In genomic region chr4:123105929-123106328, GRCm38 (mm10) we compare ENCODE assay signal across 14 mouse cellular contexts. TPM values are rescaled to one million over a fixed set of nuclear protein-coding genes. Genes with fewer than 3 reads are reported as not detected.
DNase-seq lines count a peak whose midpoint lies in the region; ATAC-seq and TF ChIP-seq lines count a peak whose summit lies in the region.
"Not testable (repeated sequence)": the region's sequence is repeated elsewhere in the genome, so short reads cannot be mapped to it uniquely, and the experiment has no call there.
"Had no signal": no experiment of that assay in that cellular context is flagged by ENCODE, and none has a peak within 500 bp of the region (broad histone marks: within the 10 kb centered on the region; RNA-seq: fewer than 3 reads in every experiment).

No protein-coding gene starts in this region.

- TF ChIP-seq POLR2A in ES-Bruce4 (IDR thresholded peaks at IDR 0.05; ENCODE audit: insufficient read depth, low read length); kidney, adult 2 months (IDR thresholded peaks at IDR 0.05; ENCODE audit: low read depth, low read length): not testable (repeated sequence)

- not testable (repeated sequence) for H3K27me3 ChIP-seq in ES-Bruce4 (ENCODE audit: control insufficient read depth, insufficient read depth, low read length, poor library complexity, severe bottlenecking); kidney, adult 2 months (replicated peaks; ENCODE audit: control insufficient read depth, insufficient read depth, low read length); stomach, postnatal 0 days (ENCODE audit: control insufficient read depth, insufficient read depth, low read length)
- peaks cover 48% of the 10 kb centered on the region for H3K27me3 ChIP-seq in liver, embryonic 13.5 days
- H3K27me3 ChIP-seq in liver, postnatal 0 days (ENCODE audit: insufficient read depth, low read length) = peaks cover 22% of the 10 kb centered on the region

- H3K4me3 ChIP-seq in ES-Bruce4 (ENCODE audit: low read depth, low read length) = peak overlapping the region; percentile 62; the same call in 1 of the 2 replicates
- not testable (repeated sequence) for H3K4me3 ChIP-seq in kidney, adult 2 months (ENCODE audit: insufficient read depth, low read depth, low read length); liver, embryonic 13.5 days (replicated peaks); liver, postnatal 0 days (ENCODE audit: low read depth, low read length); stomach, postnatal 0 days (ENCODE audit: low read depth, low read length)

- H3K4me2 ChIP-seq in liver, embryonic 13.5 days = 0 out of 2 replicates have a peak overlapping the region, but pooled peaks have one; percentile 48
- not testable (repeated sequence) for H3K4me2 ChIP-seq in liver, postnatal 0 days (ENCODE audit: low read depth, low read length); stomach, postnatal 0 days (replicated peaks; ENCODE audit: low read depth)

- H3K9ac ChIP-seq in ES-Bruce4 (ENCODE audit: low read depth, poor library complexity, severe bottlenecking); liver, embryonic 13.5 days; liver, postnatal 0 days (replicated peaks); stomach, postnatal 0 days (ENCODE audit: low read length): not testable (repeated sequence)

- H3K9me3 ChIP-seq in ES-Bruce4 (replicated peaks; ENCODE audit: control insufficient read depth, insufficient read depth, low read length, poor library complexity, severe bottlenecking); liver, embryonic 13.5 days (replicated peaks); liver, postnatal 0 days (ENCODE audit: low read length); stomach, postnatal 0 days (ENCODE audit: control insufficient read depth, low read length): not testable (repeated sequence)

- not testable (repeated sequence) for TF ChIP-seq EP300 in ES-Bruce4 (IDR thresholded peaks at IDR 0.05; ENCODE audit: insufficient read depth, low read depth, low read length); liver, postnatal 0 days (IDR thresholded peaks at IDR 0.05; ENCODE audit: low read depth); stomach, postnatal 0 days (optimal IDR thresholded peaks at IDR 0.05)

- H3K4me1 ChIP-seq in ES-Bruce4 (ENCODE audit: control insufficient read depth, insufficient read depth, low read length); kidney, adult 2 months (ENCODE audit: control insufficient read depth, insufficient read depth, low read length); liver, embryonic 13.5 days (replicated peaks); liver, postnatal 0 days (ENCODE audit: insufficient read depth); stomach, postnatal 0 days (replicated peaks; ENCODE audit: control insufficient read depth, insufficient read depth): not testable (repeated sequence)

- not testable (repeated sequence) for H3K36me3 ChIP-seq in ES-Bruce4 (ENCODE audit: control insufficient read depth, insufficient read depth, low read length, poor library complexity, severe bottlenecking); kidney, adult 2 months (ENCODE audit: control insufficient read depth, insufficient read depth, low read length); liver, embryonic 13.5 days; liver, postnatal 0 days (replicated peaks; ENCODE audit: insufficient read depth, low read length); stomach, postnatal 0 days (ENCODE audit: control insufficient read depth, insufficient read depth, low read length)

- 79% methylated on average over 7 of the region's 7 CpGs for WGBS in kidney, adult 2 months
- 62% methylated on average over 7 of the region's 7 CpGs for WGBS in liver, embryonic 13.5 days (ENCODE audit: insufficient replicate concordance)
- 52% methylated on average over 7 of the region's 7 CpGs for WGBS in liver, postnatal 0 days (ENCODE audit: insufficient replicate concordance)
- WGBS in stomach, postnatal 0 days = 82% methylated on average over 4 of the region's 7 CpGs

- not testable (repeated sequence) for TF ChIP-seq CTCF in ES-Bruce4 (IDR thresholded peaks at IDR 0.05; ENCODE audit: low read depth, low read length); kidney, adult 2 months (conservative IDR thresholded peaks at IDR 0.05; ENCODE audit: insufficient read depth, insufficient read length, low read depth, low read length); liver, postnatal 0 days (IDR thresholded peaks at IDR 0.05; ENCODE audit: low read depth); stomach, postnatal 0 days (IDR thresholded peaks at IDR 0.05; ENCODE audit: low read depth)

- DNase-seq in kidney, adult 2 months = peak; percentile 18
- peak; percentile 4 to 34 for DNase-seq in kidney, postnatal 36 days
- DNase-seq in liver, embryonic 13.5 days; liver, postnatal 0 days: not testable (repeated sequence)
- peak; percentile 12 for DNase-seq in stomach, postnatal 0 days (ENCODE audit: low spot score)

- H3K27ac ChIP-seq in ES-Bruce4 (ENCODE audit: insufficient read depth, low read length); kidney, adult 2 months (ENCODE audit: insufficient read depth, low read depth, low read length); liver, embryonic 13.5 days; liver, postnatal 0 days (ENCODE audit: low read depth); stomach, postnatal 0 days (replicated peaks): not testable (repeated sequence)

- peak; percentile 50 for ATAC-seq in liver, embryonic 13.5 days (ENCODE audit: low read depth)
- peak; percentile 65 for ATAC-seq in liver, postnatal 0 days
- peak; percentile 10; the same call in 1 of the 2 replicates for ATAC-seq in stomach, postnatal 0 days (ENCODE audit: low FRiP score, low TSS enrichment)

RNA-seq across cellular contexts. Expression of gene Bmp8b, which starts 1.0 kb away (rescaled TPM):
- polyA plus RNA-seq in ES-Bruce4 (2011; ENCODE audit: insufficient read depth, insufficient read length, low read depth, missing spikeins) = 8.7 and 9.4 TPM in 2 replicates
- 0.03 and 0.14 TPM in 2 replicates for polyA plus RNA-seq in kidney, adult 2 months (2012; rRNA removed)
- 0.50 and 0.81 TPM in 2 replicates for polyA plus RNA-seq in liver, embryonic 13.5 days (2015; fragmentation: Nextera tagmentation; extraction: Ambion mirVana)
- polyA plus RNA-seq in liver, postnatal 0 days (2015; fragmentation: Nextera tagmentation; extraction: Ambion mirVana) = 0.07 and 0.09 TPM in 2 replicates
- polyA plus RNA-seq in stomach, postnatal 0 days (2015; fragmentation: Nextera tagmentation; extraction: Ambion mirVana) = 0.21 and 0.25 TPM in 2 replicates
- polyA plus RNA-seq: heart, embryonic 11.5 days had no signal

RNA-seq across cellular contexts. Expression of gene Oxct2b, which starts 10.1 kb away (rescaled TPM):
- 1.2 TPM in 2 replicates for polyA plus RNA-seq in ES-Bruce4 (2011; ENCODE audit: insufficient read depth, insufficient read length, low read depth, missing spikeins)
- 0.11 TPM in 1 of 2 replicates, not detected in the other for polyA plus RNA-seq in kidney, adult 2 months (2012; rRNA removed)
- not detected in 2 replicates for polyA plus RNA-seq in liver, embryonic 13.5 days (2015; fragmentation: Nextera tagmentation; extraction: Ambion mirVana)
- polyA plus RNA-seq in liver, postnatal 0 days (2015; fragmentation: Nextera tagmentation; extraction: Ambion mirVana) = not detected in 2 replicates
- polyA plus RNA-seq in stomach, postnatal 0 days (2015; fragmentation: Nextera tagmentation; extraction: Ambion mirVana) = not detected in 2 replicates
- polyA plus RNA-seq: activated CD4-positive, CD25-positive, alpha-beta regulatory T cell, adult 4 months; embryonic facial prominence, embryonic 14.5 days; forebrain, embryonic 10.5 days; forebrain, embryonic 13.5 days; heart, embryonic 11.5 days; heart, embryonic 14.5 days; heart, postnatal 0 days; hindbrain, embryonic 12.5 days had no signal

RNA-seq across cellular contexts. Expression of gene Ppie, which starts 33.8 kb away (rescaled TPM):
- 57.7 and 69.9 TPM in 2 replicates for polyA plus RNA-seq in ES-Bruce4 (2011; ENCODE audit: insufficient read depth, insufficient read length, low read depth, missing spikeins)
- 14.3 and 17.3 TPM in 2 replicates for polyA plus RNA-seq in kidney, adult 2 months (2012; rRNA removed)
- 54.7 and 59.3 TPM in 2 replicates for polyA plus RNA-seq in liver, embryonic 13.5 days (2015; fragmentation: Nextera tagmentation; extraction: Ambion mirVana)
- polyA plus RNA-seq in liver, postnatal 0 days (2015; fragmentation: Nextera tagmentation; extraction: Ambion mirVana) = 25.4 and 26.6 TPM in 2 replicates
- polyA plus RNA-seq in stomach, postnatal 0 days (2015; fragmentation: Nextera tagmentation; extraction: Ambion mirVana) = 47.2 and 48.9 TPM in 2 replicates

Comparison
In these comparisons a context has a peak if more than half of its experiments do, and no peak if none do; other contexts are left out.
1. ATAC-seq: peak in every context shown above with its lines; median percentile 65 in liver, postnatal 0 days; 50 in liver, embryonic 13.5 days; 10 in stomach, postnatal 0 days.